In the genomic region with DNA sequence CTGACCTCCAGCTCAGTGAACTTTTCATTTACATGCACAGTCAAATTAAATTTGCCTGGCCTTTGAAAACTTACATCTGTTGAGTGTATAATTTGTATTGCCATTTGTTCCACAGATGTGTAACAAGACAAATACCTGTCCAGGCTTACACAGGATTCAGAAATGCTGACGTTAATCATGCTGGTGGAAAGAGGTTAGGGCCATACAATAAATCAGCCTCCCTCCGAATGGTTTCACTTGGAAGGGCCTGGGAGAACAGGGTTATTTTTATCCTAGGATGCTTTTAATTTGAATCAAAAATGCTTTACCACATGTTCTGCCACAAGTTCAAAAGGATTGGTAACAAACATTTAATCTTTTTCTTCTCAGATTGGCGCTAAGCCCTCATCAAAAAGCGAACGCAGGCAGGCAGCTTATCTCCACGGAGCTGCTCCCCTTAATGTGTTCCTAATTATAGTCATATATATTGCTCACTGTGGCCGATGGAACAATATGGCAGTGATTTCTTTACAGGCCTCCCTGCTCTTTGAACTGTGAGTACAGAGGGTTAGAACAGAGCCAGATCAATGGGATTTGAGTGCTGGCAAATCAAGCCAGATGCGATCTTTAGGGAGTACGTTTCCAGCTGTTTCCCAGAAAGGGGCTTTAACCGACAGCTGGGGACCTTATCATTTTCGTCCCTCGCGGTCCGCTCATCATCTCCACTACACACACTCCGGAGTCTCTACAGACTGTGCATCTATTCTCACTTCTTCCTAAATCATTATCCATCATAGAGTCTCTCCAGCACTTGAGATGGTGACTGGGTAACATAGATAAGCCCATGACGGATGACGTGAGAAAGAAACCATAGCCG, we compare ENCODE assay signal across 13 mouse cellular contexts.
DNase-seq lines count a peak whose midpoint lies in the region; ATAC-seq and TF ChIP-seq lines count a peak whose summit lies in the region.
"Had no signal": no experiment of that assay in that cellular context is flagged by ENCODE, and none has a peak within 500 bp of the region (broad histone marks: within the 10 kb centered on the region; RNA-seq: fewer than 3 reads in every experiment).

No protein-coding gene starts in this region.

- H3K27ac ChIP-seq in forebrain, embryonic 13.5 days: no peak overlapping the region
- H3K27ac ChIP-seq in forebrain, embryonic 10.5 days: no peak overlapping the region
- no peak overlapping the region for H3K27ac ChIP-seq in lung, embryonic 14.5 days (ENCODE audit: low read depth)
- H3K27ac ChIP-seq in heart, postnatal 0 days (ENCODE audit: low read depth): no peak overlapping the region
- no peak overlapping the region for H3K27ac ChIP-seq in midbrain, embryonic 16.5 days (ENCODE audit: low read length)
- H3K27ac ChIP-seq: stomach, postnatal 0 days had no signal

- TF ChIP-seq POLR2A in lung, adult 2 months (IDR thresholded peaks at IDR 0.05; ENCODE audit: borderline replicate concordance, extremely low read depth, low read depth, low read length): no peak

- peaks cover 13% of the 10 kb centered on the region for H3K27me3 ChIP-seq in forebrain, embryonic 13.5 days
- peaks cover 40% of the 10 kb centered on the region for H3K27me3 ChIP-seq in forebrain, embryonic 10.5 days (ENCODE audit: poor library complexity, severe bottlenecking)
- H3K27me3 ChIP-seq in lung, embryonic 14.5 days (ENCODE audit: insufficient read depth, low read length): 0 out of 2 replicates have a peak, but pooled peaks cover 3% of the 10 kb centered on the region
- no peaks in the 10 kb centered on the region for H3K27me3 ChIP-seq in heart, postnatal 0 days (ENCODE audit: control insufficient read depth, insufficient read depth, low read length)
- H3K27me3 ChIP-seq in midbrain, embryonic 16.5 days (ENCODE audit: control insufficient read depth, insufficient read depth, low read depth, low read length): no peaks in the 10 kb centered on the region

- peak; percentile 78 for ATAC-seq in forebrain, embryonic 13.5 days
- ATAC-seq in lung, embryonic 14.5 days (ENCODE audit: insufficient read depth): peak; percentile 87
- ATAC-seq in heart, postnatal 0 days (ENCODE audit: insufficient read depth, low read depth): no peak
- ATAC-seq in midbrain, embryonic 16.5 days: peak; percentile 74
- ATAC-seq: liver, postnatal 0 days had no signal

- H3K9me3 ChIP-seq in forebrain, embryonic 13.5 days (replicated peaks): no peaks in the 10 kb centered on the region
- H3K9me3 ChIP-seq in forebrain, embryonic 10.5 days: no peaks in the 10 kb centered on the region
- H3K9me3 ChIP-seq in lung, embryonic 14.5 days (ENCODE audit: low read depth, low read length): no peaks in the 10 kb centered on the region
- H3K9me3 ChIP-seq in heart, postnatal 0 days (replicated peaks; ENCODE audit: control insufficient read depth, low read length): no peaks in the 10 kb centered on the region
- no peaks in the 10 kb centered on the region for H3K9me3 ChIP-seq in midbrain, embryonic 16.5 days (replicated peaks; ENCODE audit: control insufficient read depth, low read length, poor library complexity, severe bottlenecking)

- no peak overlapping the region for H3K4me2 ChIP-seq in forebrain, embryonic 13.5 days
- peak overlapping the region; percentile 31 for H3K4me2 ChIP-seq in lung, embryonic 14.5 days
- peak overlapping the region; percentile 31 for H3K4me2 ChIP-seq in heart, postnatal 0 days (ENCODE audit: low read depth, low read length)
- no peak overlapping the region for H3K4me2 ChIP-seq in midbrain, embryonic 16.5 days (ENCODE audit: low read length)

- H3K36me3 ChIP-seq in forebrain, embryonic 13.5 days (ENCODE audit: poor library complexity, severe bottlenecking): no peaks in the 10 kb centered on the region
- no peaks in the 10 kb centered on the region for H3K36me3 ChIP-seq in forebrain, embryonic 10.5 days (replicated peaks)
- no peaks in the 10 kb centered on the region for H3K36me3 ChIP-seq in lung, embryonic 14.5 days (ENCODE audit: insufficient read depth)
- no peaks in the 10 kb centered on the region for H3K36me3 ChIP-seq in heart, postnatal 0 days (replicated peaks; ENCODE audit: control insufficient read depth, insufficient read depth, low read length)
- H3K36me3 ChIP-seq in midbrain, embryonic 16.5 days (ENCODE audit: control insufficient read depth, insufficient read depth, low read length): no peaks in the 10 kb centered on the region

- WGBS in forebrain, embryonic 13.5 days: 42% methylated on average over 18 of the region's 18 CpGs
- WGBS in forebrain, embryonic 10.5 days: 45% methylated on average over 18 of the region's 18 CpGs
- WGBS in lung, embryonic 14.5 days: 29% methylated on average over 18 of the region's 18 CpGs
- 56% methylated on average over 18 of the region's 18 CpGs for WGBS in lung, adult 2 months
- 29% methylated on average over 18 of the region's 18 CpGs for WGBS in heart, postnatal 0 days
- WGBS in midbrain, embryonic 16.5 days: 27% methylated on average over 18 of the region's 18 CpGs

- no peak for TF ChIP-seq EP300 in heart, postnatal 0 days (IDR thresholded peaks at IDR 0.05; ENCODE audit: low read depth)

- TF ChIP-seq CTCF in lung, embryonic 14.5 days (IDR thresholded peaks at IDR 0.05; ENCODE audit: low read depth): no peak
- TF ChIP-seq CTCF in lung, adult 2 months (IDR thresholded peaks at IDR 0.05; ENCODE audit: insufficient read depth, low read length): no peak
- no peak for TF ChIP-seq CTCF in heart, postnatal 0 days (IDR thresholded peaks at IDR 0.05; ENCODE audit: low read depth)

- H3K9ac ChIP-seq in forebrain, embryonic 13.5 days: no peak overlapping the region
- no peak overlapping the region for H3K9ac ChIP-seq in lung, embryonic 14.5 days
- H3K9ac ChIP-seq in heart, postnatal 0 days (replicated peaks; ENCODE audit: low read depth, low read length): no peak overlapping the region; the same call in 1 of the 2 replicates
- no peak overlapping the region for H3K9ac ChIP-seq in midbrain, embryonic 16.5 days (ENCODE audit: low read depth, low read length)
- H3K9ac ChIP-seq: liver, postnatal 0 days had no signal

- H3K4me1 ChIP-seq in forebrain, embryonic 13.5 days: 0 out of 2 replicates have a peak, but pooled peaks cover 3% of the 10 kb centered on the region
- peaks cover 15% of the 10 kb centered on the region for H3K4me1 ChIP-seq in forebrain, embryonic 10.5 days
- H3K4me1 ChIP-seq in lung, embryonic 14.5 days (ENCODE audit: insufficient read depth): no peaks in the 10 kb centered on the region
- H3K4me1 ChIP-seq in lung, adult 2 months (ENCODE audit: control insufficient read depth, insufficient read depth, low read length): no peaks in the 10 kb centered on the region
- H3K4me1 ChIP-seq in heart, postnatal 0 days (ENCODE audit: control insufficient read depth, insufficient read depth): peaks cover 12% of the 10 kb centered on the region
- peaks cover 2% of the 10 kb centered on the region; the same call in 1 of the 2 replicates for H3K4me1 ChIP-seq in midbrain, embryonic 16.5 days (ENCODE audit: control insufficient read depth, insufficient read depth, low read length)

- DNase-seq in forebrain, embryonic 10.5 days (ENCODE audit: extremely low spot score, low spot score): no peak
- DNase-seq in lung, embryonic 14.5 days: peak; percentile 56
- DNase-seq in lung, adult 2 months: no peak
- no peak for DNase-seq in heart, postnatal 0 days (ENCODE audit: low spot score)
- DNase-seq in layer of hippocampus, postnatal 10 days (ENCODE audit: low spot score in 2 of 2): no peak
- no peak for DNase-seq in adrenal gland, postnatal 10 days
- DNase-seq: cerebellum, adult 11 months; kidney, adult 18-20 months; layer of hippocampus, postnatal 36 days; liver, postnatal 0 days had no signal

- no peak overlapping the region for H3K4me3 ChIP-seq in forebrain, embryonic 13.5 days
- H3K4me3 ChIP-seq in forebrain, embryonic 10.5 days: no peak overlapping the region
- H3K4me3 ChIP-seq in lung, embryonic 14.5 days (ENCODE audit: low read depth, low read length): no peak overlapping the region
- H3K4me3 ChIP-seq in lung, adult 2 months (replicated peaks; ENCODE audit: extremely low read depth, low read depth, low read length): no peak overlapping the region
- H3K4me3 ChIP-seq in heart, postnatal 0 days (ENCODE audit: low read depth, low read length): no peak overlapping the region
- H3K4me3 ChIP-seq in midbrain, embryonic 16.5 days (ENCODE audit: low read depth, low read length): no peak overlapping the region

Comparison
In these comparisons a context has a peak if more than half of its experiments do, and no peak if none do; other contexts are left out.
1. H3K4me2 ChIP-seq: peak in lung, embryonic 14.5 days (single experiment) and heart, postnatal 0 days (single experiment); none in forebrain, embryonic 13.5 days (single experiment) and midbrain, embryonic 16.5 days (single experiment).